Mouse (Mus musculus) mature B cell (primary cell): Measurements from ENCODE around the gene Gnptab.
"Not testable (repeated sequence)": the region's sequence is repeated elsewhere in the genome, so short reads cannot be mapped to it uniquely, and the experiment has no call there.

Source experiments
- in situ Hi-C: fragments of 300-500 bp; cut with MboI; formaldehyde crosslinking; loops from 2 replicates; pipeline ENCODE4 v1.14.3; 2019

The Gnptab gene

DNA sequence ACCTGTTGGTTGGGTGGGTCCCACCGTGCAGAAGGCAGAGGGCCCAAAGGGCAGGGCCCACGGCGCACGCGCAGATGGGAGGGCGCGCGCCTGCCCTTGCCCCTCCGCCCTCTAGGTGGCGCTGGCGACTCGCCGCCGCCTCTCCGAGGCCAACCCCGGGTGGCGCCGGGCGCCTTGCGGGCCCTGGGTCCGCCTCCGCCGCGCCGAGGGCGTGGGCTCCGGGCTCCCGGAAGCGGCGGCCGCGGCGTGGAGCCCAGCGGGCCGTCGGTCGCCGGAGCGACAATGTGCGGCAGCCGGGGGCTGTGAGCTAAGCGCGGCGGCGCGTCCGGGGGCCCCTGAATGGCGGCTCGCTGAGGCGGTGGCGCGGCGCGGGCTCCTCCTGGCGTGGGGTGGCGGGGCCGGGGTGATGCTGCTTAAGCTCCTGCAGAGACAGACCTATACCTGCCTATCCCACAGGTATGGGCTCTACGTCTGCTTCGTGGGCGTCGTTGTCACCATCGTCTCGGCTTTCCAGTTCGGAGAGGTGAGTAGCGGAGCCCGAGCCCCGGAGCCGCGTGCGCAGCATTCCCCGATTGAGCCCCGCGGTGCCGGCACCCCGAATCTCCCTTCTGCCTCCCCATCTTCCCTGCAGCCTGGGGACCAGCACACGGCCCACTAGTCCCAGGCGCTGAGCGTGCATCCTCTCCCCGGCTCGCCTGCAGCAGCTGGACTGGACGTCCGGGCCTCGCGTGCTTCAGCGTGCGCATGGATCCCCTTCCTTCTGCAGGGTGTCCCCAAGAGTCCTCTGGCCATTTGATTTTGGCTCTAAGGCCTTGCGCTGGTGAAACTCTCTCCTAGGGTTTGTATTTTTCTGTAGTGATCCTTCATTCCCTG lies at the start of gene Gnptab, which contains the start of gene Dram1:
Gene Gnptab, plus strand, starts transcription at position 120 of the 873 bp plus-strand sequence.
Gene Dram1, minus strand, starts transcription at position 68 of the 873 bp plus-strand sequence.
- in situ Hi-C loops = loop anchor here (25.0 kb wide), 2 partner anchors 358 to 1267 kb away; partner anchors contain the start of gene Arl1

DNA sequence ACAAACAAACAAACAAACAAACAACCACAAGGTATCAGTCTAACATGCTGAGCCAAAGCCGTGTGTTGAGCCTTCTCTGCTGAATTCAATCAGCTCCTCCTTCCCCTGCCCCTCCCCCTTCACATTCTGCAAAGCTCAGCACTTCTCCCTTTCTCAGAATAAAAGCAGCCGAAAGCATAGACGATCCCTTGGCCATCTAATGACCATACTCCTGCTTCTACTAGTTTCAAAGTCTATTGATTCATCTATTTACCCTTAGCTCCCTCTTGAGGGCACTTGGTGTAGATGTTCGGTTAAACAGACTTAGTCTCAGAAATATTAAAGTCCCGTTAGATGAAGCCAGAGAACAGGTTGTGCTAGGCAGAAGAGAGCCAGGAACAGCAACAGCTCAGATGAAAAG lies 48.2 kb upstream of the Gnptab start:
- in situ Hi-C loops = no loop called here

DNA sequence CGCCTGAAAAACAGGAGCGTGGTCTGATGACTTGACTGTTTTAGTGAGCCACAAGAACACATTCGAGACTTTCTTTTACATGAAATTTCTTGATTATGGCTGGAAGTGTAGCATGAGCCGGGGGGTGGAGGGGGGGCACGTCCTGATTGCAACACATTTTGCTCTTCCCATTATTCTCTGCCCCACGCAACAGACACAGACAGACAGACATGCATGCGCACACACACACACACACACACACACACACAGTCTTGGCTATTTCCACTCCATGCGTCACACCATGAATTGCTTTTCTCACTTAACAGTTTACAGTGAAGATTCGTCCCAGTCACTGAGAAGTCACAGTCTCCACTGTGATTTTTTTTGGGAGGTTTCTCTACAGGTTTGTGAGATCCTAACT lies 38.3 kb upstream of the Gnptab start:
- in situ Hi-C loops = no loop called here

DNA sequence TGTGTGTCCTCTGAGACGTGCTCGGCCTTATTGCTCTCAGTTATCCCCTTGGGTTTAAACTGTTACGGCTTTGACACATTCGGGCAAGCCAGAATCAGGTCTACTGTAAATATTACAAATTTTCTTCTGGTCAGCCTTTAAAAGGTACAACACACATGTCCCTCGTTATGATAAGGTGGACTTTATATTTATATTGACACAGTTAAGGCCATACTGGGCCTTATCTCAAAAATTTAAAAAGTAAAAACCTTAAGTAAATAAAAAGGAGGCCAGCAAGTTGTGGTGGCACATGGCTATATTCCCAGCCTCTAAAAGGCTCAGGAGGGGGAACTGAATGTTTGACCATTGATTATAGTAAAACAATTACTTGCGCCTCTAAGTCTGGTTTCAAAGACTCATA lies 37.6 kb upstream of the Gnptab start:
- in situ Hi-C loops = no loop called here

DNA sequence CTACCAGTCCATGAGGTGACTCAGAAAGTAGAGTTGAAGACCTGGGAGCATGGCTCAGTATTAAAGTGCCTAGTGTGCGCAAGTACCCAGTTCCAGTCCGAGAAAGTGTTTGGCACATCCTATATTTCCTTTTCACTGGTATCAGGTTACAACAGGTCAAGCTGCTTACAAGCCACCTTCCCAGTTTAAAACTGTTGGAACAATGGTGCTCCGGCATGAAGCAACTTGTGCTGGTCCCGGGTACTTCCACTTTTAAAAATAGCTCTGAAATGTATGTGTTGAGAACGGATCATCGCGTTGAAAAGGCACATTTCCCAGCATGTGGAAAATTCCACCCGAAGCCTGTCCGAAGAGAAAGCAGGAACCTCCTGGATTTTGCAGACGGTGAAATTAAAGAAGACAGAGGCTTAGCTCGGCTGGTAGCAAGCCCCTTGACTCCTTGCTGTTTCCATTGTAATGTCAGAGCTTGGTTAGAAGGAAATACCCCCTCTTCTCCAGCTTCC lies 33.0 kb upstream of the Gnptab start:
- in situ Hi-C loops = no loop called here

DNA sequence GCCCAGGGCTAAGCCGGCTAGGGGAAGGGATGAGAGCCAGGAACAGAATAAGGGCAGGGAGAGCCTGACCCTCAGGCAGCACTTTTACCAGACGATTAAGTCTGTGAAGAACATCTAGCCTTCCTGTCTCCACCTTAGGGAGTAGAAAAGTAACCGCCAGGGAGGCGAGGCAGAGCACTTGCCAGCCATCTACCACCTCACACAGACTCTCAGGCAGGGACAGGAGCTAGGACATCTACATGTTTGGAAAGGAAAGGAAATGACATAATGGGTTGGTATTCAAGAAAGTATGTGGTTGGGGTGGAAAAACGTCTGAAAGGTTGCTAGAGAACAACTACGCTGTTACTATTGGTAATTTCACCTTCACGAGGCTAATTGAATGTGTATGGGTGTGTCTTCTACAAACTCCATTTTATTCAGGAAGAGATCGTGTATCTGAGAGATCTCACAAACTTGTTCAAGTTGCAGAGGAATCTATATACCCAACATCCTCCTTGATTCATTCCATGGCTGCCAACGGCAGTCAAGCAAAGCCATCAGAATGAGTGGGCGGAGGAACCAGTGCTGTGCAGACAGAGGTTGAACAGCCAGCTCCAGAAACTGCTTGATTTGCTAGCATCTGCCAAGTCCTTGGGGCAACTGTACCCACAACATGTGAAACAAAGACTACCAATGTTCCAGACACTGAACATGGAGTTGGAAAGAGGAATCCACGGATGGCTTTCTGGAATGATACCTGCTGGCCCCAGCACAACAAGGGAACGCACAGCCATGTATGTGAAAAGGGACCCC lies 32.3 kb upstream of the Gnptab start:
- in situ Hi-C loops = no loop called here

DNA sequence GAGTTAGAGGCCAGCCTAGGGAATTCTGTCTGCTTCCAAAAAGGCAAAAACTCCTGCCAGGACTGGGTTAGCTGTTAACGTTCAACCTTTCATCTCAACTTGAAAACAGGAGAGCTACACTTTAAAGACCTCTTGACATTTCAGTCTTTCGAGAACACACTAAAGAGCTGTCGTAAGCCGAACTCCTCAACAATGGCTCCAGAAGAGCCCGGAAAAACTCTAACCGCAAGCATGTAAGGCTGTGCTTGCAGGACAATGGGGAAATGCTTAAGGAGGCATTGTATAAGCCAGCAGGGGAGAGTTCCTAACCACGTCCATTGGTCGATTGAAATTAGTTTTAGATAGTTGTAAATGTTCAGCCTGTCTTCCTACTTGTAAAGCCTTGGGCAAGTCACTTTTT lies 29.1 kb upstream of the Gnptab start:
- in situ Hi-C loops = no loop called here

DNA sequence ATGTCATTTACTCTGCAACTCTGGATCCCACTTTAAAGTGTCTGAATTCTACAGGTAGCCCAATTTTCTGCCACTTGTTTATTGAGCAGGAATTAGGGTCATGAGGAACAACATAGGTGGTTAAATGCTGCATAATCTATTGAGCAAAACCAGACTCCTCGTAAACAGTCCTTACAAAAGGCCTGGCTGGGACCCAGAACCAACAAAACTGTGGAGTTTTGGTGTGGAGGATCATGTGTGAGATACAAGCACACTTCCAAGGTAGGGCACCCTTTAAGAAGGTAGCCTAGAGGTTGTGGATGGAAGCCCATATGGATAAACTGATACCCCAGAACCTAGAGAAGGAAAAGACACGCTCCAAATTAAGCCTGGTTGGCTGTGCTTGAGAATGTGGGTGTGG lies 28.2 kb upstream of the Gnptab start:
- in situ Hi-C loops = no loop called here

DNA sequence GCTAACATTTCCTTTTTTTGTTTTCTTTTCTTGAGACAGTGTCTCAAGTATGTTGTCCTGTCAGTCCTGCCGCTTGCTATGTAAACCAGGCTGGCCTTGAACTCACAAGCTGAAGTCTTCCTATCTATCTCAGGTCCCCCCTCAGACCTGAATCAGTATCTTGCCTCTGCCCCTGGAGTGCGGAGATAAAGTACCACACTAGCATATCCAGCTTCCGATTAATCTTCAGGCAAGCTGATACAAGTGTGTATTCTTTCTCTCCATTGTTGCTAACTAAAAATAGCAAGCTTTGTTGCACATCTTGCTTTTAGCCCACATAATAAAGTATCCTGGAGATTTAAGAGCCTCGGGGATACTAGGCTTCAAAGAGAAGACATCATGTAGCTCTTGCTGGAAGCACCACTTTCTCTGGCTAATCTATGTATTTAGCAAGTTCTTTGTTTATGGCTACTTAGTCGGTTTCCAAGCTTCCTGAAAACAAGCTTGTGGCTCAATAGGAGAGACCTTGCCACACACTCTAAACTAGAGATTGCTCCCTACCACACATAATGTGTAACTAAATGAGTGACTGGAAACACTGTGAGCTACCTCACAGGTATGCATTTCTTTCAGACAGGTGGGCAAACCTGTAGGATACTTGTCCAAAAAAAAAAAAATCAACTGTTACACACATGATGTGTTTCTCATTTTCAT lies 27.4 kb upstream of the Gnptab start:
- in situ Hi-C loops = no loop called here

DNA sequence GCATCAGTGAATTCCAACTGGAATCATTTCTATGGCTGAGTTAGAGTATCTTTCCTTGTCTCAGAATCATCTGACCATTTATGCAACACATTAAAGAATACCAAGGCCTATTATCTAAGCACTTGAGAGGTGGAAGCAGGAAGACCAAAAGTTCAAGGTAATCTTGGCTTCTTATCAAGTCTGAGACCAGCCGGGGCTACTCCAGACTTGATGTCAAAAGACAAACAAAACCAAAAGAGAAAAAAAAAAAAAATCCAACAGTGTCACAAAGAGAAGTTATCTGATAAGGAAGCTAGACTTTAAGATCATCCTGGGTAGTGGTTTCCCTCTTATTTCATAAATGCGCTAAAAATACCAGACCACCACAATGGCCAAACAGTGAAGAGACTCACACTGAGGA lies 26.4 kb upstream of the Gnptab start:
- in situ Hi-C loops = no loop called here

DNA sequence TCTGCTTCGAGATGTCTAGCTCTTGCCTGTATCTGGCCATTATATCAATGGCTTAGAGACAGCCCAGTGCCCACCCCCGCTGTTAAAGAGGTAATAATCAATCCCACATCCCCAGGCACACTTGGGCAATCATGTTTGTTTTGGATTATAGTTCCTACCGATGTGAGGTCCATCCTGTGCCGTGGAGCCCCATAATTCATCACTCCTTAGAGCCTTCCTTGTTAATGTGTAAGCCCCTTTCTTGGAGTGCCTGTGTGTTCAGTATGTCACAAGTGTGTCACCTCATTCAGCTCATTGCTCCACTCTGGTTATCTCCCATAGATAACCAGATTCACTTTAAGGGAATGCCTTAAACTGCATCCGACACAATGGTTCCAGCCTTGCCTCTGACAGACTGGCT lies 24.3 kb upstream of the Gnptab start:
- in situ Hi-C loops = no loop called here

DNA sequence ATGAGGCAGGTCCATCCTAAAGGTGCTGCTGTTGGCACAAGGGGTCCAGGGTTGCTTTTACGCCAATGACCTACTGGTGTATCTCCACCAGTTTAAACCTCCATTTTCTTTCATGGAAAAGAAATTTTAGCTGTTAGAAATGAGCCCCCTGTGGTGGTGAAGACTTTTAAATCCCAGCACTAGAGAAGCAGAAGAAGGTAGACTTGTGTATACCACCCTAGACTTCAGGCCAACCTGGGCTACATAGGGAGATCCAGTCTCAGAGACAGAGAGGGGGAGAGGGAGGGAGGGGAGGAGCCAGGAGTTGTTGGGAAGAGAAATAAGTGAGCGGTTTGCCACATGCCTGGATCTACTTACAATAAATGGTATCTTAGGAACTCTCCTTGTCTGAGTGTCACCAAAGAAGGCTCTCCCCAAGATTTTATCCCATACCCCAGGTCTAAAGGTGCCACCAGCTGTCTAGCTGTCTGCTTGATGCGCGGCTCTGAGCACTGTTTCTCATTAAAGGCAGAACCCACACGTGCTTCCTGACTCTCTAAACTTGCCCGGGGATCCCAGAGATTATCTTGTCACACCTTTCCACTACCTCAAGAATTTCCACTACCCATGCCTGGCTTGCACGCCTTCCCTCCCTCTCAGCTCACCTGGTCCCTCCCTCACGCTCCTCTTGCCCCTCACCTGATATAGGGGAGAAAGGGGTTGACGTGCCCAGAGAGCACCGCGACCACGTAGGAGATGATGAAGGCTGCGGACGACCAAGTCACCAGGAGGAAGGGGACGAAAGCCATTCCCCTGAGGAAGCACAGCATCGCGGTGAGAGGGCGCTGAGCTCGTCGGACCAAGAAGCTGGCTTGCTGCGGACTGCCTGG lies 22.6 kb upstream of the Gnptab start:
- in situ Hi-C loops = no loop called here

DNA sequence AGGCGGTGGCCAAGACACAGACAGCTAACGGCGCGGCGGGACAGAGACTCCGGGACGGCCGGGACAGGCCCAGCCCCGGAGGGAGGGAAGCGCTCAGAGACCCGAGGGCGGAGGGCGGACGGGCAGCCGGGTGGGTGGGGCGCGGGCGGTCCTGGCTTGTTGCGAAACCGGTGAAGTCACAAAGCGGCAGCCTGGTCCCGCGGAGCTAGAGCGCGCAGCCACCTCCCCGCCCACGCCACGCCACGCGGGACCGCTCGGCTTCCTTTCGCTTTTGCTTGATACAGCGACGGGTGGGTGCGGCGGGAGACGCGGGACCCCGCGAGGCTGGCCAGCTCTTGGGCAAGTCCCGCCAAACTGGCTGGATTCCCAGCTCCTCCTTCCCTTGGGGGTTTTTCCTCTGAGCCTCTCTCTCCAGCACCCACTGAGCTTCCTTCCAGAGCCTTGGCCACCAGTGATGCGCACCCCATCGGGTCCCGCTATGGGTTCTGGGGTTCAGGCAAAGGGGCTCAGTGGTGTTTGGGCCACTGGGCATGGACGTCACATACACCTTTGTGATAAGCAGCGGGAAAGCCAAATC lies 21.9 kb upstream of the Gnptab start:
- in situ Hi-C loops = no loop called here

DNA sequence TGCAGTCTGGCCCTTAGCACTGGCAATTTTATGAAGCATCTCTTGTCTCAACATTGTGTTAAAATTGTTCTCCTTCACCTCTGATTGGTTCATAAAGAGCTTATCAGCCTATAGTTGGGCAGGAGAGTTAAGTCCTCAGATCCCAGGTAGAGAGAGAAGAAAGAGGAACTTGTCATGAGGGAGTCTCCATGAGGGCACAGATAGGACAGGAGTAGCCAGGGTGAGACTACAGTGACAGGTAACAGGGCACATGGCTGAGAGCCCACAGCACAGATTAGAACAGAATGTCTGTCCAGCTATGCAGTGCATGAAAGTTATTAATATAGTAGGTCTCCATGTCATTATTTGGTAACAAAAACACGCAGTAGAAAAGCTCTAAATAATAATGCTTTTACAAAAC lies 16.7 kb upstream of the Gnptab start:
- in situ Hi-C loops = no loop called here

DNA sequence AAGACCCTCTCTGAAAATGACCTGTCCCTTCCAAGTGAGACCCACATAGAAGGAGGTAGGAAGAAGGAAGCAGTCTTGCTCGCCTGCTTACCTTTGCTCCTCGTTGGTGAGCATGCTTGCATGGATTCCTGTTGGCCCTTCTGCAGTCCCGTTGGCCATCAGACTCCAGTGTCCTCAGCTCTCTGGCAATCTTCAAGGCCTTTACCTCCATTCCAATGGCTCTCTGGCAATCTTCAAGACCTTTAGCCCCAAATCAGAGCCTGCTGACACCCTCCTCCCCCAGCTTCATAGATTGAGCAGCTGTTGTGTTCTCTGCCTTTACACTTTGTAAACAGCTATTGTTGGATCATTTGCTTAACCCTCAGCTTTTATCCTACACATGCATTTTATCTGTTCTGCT lies 14.7 kb upstream of the Gnptab start:
- in situ Hi-C loops = no loop called here

DNA sequence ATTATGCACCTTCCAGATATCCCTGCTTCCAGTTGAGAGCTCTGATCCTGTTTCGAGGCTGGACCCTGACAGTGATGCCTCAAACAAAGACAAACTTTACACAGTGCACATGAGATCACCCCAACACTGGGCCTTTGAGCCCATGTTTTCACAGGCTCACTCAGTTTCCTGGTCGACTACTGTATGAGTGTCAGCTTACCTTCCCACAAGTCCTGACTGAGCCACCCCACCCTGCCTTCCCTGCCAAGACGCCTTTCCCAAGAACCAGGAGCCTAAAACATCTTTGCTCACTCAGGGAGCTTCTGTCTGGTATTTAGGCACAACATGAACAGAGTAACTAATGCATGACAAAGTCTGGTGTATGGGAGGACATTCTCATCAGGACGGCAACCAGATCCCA lies 9.7 kb upstream of the Gnptab start:
- in situ Hi-C loops = no loop called here

DNA sequence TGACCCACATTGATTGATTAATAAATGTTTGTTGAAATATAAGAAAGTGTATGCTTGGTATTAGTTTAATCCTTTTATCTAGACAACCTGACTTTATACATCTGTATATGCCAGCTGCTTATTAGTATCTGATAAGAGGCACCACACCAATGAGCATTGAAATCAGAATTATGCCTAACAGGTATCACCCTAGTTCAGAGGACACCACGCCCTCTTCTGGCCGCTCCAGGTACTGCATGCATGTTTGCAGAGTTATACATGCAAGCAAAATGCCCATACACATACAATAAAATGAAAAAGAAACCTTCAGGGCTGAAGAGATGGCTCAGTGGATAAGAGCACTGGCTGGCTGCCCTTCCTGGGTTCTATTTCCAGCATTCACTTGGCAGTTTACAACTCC lies 7.1 kb upstream of the Gnptab start:
- in situ Hi-C loops = no loop called here

DNA sequence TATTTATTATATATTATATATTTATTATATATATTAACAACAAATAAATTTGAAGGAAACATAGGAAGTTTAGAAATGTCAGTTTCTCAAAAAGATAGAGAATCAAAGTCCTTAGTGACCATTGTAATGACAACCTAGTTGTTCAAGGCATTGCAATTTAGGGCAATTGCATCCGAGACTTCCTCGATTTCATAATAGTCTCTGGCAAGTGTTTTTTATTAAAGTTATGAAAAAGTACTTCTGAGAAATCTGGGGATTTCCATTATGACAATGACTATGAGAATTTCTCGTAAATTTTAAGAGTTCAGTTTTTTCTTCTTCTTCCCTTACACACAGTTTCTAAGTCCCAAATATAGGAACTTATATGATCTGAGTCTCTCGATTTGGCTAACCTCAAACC lies 6.5 kb upstream of the Gnptab start:
- in situ Hi-C loops = no loop called here

DNA sequence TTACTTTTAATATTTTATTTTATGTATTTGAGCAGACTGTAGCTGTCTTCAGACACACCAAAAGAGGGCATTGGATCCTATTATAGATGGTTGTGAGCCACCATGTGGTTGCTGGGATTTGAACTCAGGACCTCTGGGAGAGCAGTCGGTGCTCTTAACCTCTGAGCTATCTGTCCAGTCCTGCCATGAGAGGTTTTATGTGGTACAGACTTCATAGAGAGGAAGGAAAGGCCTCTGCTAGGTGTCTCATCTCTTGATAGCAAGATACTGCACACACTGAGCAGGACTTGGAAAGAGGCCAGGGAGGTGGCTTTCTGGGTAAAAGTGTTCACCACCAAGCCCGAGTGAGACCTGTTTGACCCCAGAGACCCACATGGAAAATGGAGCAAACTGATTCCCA lies 6.0 kb upstream of the Gnptab start:
- in situ Hi-C loops = not testable (repeated sequence)

DNA sequence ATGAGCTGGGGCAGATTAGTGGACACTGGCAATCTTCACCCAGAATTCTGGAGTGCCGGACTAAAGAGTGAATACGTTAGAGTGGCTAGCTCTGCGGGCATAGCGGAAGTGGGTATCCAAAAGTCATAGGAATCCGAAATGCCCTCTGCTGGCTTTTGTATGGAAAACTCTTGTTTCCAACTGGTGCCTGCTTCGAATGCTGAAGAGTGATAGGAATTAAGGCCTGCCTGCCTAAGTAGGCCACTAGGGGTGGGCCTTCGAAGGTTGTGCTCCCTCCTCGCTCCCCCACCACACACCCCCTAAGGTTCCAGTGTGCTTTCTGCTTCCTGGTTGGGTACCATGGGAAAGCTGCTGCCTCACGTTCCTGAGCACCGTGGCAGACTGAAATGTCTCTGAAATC lies 3.9 kb upstream of the Gnptab start:
- in situ Hi-C loops = loop anchor here (25.0 kb wide), 2 partner anchors 362 to 1263 kb away; partner anchors contain the start of gene Arl1

DNA sequence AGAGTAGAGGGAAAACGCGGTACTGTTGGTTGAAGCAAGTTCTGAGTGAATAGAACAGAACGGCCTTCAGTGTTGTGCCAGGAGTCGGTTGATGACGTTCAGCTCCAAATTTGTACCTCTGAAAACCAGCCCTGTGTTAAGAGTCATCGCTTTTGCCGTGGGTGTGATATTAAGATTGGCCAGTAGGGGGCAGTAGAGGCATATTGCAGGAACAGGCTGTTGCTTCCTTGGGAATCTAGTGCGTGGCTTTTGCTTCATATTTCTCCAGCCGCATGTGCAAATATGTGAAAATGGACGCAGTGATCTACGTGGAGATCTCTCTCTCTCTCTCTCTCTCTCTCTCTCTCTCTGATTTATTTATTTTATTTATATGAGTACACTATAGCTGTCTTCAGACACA lies 2.2 kb upstream of the Gnptab start:
- in situ Hi-C loops = loop anchor here (25.0 kb wide), 2 partner anchors 361 to 1264 kb away; partner anchors contain the start of gene Arl1
